Mouse (Mus musculus) brain, embryonic 18.5 days (tissue): Measurements from ENCODE around the gene Cacna1g.
"Not testable (repeated sequence)": the region's sequence is repeated elsewhere in the genome, so short reads cannot be mapped to it uniquely, and the experiment has no call there.

Source experiments
- DNase-seq: peaks from one replicate; pipeline ENCODE4 v3.0.0-alpha.2; 2012; ENCODE audit warnings: low read depth, low spot score

The Cacna1g gene

GRCm38 (mm10) chr11:94404178-94404577, 69.8 kb downstream of the Cacna1g start:
- DNase-seq, result no peak

GRCm38 (mm10) chr11:94403757-94404156, 70.2 kb downstream of the Cacna1g start:
- no peak for DNase-seq

- DNase-seq, result no peak
Observed at GRCm38 (mm10) chr11:94402731-94403130, 71.3 kb downstream of the Cacna1g start.

GRCm38 (mm10) chr11:94402029-94402428, 72.0 kb downstream of the Cacna1g start:
- DNase-seq, result not testable (repeated sequence)

GRCm38 (mm10) chr11:94400996-94401395, 73.0 kb downstream of the Cacna1g start:
- no peak for DNase-seq

DNA sequence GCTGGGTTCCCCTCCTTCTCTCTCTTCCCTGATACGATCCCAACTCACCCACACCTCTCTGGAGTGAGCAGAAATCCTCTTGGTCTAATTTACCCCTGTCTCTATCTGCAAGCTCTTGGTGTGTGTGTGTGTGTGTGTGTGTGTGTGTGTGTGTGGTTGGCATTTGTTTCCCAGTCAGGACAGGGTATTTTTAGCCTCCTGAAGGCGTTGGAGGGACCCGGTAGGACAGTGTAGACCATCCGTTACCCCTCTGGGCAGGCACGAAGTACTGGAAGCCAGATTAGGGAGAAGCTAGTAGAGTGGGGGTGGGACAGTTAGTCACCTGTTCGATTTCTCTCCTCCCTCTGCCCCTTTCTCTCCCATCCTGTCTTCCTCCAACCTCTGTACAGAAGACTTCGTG, 79.9 kb downstream of the Cacna1g start:
- no peak for DNase-seq

DNA sequence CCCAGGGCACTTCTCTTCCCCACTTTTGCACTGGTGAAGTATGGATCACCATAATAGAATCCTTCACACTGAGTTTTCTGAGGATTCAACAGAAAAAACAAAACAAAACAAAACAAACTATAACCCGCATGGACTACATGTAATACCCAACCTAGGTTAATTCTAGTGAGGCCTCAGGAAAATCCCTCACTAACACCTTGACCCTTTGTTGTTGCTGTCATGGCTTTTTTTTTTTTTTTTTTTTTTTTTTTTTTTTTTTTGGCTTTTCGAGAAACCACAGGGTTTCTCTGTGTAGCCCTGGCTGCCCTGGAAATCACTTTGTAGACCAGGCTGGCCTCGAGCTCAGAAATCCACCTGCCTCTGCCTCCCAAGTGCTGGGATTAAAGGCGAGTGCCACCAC, 80.5 kb downstream of the Cacna1g start:
- not testable (repeated sequence) for DNase-seq

DNA sequence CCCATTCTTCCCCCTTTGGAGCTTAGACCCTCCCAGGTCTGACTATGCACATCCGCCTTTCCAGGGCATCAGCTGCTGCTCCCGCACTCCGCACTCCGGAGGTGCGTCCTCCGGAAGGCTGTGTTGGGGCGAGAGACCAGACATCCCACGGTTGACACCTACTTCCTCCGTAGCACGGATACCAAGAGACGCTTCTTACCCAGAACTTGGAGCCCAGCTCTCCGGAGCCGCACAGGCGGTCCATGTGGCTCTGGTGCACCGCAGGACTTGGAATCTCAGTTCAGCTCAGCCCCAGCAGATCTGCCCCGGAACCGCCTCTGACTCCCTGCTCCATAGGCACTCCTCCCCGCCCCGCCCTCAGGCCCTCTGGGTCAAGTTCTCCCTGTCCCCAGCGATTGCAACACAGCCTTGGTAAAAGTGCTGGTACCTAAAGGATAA, 81.3 kb downstream of the Cacna1g start, which contains the start of gene Abcc3:
Gene Abcc3, minus strand, starts transcription at position 326 of the 438 bp plus-strand sequence.
- DNase-seq, result no peak

DNA sequence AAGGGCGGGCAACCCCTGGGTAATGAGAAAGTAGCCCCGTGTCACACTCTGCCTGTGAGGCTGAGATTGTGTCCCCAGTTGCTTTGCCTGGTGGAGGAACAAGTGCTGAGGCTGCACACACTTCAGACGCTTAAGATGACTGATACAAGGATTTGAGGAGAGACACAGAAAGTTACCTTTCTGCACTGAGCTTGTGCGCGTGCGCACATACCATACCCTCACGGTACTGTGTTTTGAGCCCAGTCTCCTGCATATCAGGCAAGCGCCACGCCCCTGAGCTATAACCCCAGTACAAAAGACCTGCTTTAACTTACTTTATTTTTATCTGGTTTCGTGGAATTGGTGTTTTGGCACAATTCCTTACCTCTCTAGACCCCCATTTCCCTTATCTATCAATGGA, 82.3 kb downstream of the Cacna1g start:
- no peak for DNase-seq

GRCm38 (mm10) chr11:94390825-94391224, 83.2 kb downstream of the Cacna1g start:
- no peak for DNase-seq

GRCm38 (mm10) chr11:94389724-94390396, 84.1 kb downstream of the Cacna1g start:
- DNase-seq, result no peak

DNA sequence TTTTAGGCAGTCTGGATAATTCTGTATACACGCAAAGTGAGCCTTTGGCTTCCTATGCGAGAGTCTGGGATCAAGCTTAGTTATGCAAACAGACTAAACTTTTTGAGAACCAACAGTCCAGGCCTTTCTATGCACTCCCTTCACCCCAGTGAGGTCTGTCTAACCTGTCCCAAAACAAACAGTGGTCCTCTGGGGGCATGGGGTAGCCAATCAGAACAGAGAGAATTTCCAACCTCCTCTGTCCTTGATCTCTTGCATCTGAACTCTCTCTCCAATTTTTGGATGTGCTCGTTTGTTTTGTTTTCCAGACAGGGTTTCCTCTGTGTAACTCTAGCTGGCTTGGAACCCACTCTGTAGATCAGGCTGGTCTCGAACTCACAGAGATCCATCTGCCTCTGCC, 85.0 kb downstream of the Cacna1g start:
- DNase-seq, result no peak

DNA sequence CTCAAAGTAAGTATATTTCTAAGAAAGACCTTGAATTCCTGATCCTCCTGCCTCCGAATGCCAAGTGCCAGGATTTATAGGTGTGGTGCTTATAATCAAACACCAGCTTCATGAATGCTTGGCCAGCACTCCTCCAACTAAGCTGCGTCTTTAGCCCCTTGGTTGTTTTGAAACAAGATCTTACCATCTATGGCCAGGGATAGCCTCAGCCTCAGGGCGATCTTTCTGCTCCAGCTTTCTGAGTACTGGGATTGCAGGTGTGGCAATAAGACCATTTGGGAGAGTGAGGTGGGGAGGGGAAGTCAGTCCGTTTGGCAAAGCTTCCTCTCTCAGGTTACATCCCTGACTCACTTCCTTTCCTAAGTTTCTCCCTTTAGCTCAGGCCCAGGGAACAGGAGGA, 86.2 kb downstream of the Cacna1g start:
- no peak for DNase-seq

DNA sequence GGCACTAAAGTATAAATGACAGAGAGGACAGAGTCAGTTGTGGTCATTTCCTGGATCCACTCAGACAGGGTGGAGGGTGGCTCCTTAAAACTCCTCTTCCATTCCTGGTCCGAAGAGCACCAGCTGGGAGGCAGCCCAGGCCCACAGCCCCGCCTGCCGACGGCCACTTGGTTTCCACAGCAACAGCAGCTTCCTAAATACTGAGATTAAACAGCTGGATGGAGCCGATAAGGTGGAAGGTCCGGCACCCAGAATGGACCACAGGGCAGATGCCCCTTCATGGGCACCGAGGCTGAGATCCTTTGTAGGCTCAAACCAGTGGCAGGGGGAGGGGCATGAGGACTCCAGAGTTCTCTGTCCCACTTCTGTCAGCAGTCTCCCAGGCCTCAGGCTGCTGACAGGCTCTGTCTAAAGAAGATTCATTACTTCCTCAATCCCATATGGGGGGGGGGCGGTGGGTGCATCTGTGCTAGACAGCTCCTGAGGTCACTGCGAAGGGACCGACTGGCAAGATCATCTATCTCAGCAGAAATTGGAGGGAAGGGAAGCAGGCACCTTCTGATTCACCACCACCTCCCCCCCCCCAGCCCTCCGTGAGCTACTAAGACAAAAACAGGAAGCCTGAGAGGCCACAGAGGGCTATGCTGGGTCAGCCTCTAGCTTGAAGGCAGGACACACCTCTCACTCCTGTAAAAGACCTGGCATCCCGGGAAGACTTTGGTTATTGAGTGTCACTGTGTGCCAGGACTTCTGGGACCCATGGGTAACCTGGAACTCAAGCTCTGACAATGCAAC, 87.8 kb downstream of the Cacna1g start:
- DNase-seq, result no peak

DNA sequence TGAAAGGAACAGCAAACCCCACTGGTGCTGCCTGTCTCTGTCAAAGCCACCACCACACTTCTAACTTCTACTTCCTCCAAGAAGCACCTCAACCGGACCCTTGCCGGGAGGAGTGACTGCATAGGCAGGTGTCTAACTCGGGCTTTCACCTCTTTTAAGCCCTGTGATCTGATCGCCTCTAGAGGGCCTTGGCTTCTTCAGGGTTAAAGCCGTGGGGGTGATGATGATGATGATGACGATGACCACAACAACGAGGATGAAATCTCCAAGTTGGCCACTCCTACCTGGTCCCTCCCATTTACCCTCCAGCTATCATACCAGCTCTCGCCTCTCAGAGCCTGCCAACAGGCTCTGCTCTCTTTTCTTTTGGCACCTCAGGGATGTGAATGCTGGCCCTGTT, 94.3 kb downstream of the Cacna1g start:
- no peak for DNase-seq

GRCm38 (mm10) chr11:94379061-94379460, 94.9 kb downstream of the Cacna1g start:
- DNase-seq, result no peak

GRCm38 (mm10) chr11:94374276-94374948, 99.6 kb downstream of the Cacna1g start:
- DNase-seq, result no peak

- no peak for DNase-seq
Observed at GRCm38 (mm10) chr11:94370809-94371208, 103.2 kb downstream of the Cacna1g start.

DNA sequence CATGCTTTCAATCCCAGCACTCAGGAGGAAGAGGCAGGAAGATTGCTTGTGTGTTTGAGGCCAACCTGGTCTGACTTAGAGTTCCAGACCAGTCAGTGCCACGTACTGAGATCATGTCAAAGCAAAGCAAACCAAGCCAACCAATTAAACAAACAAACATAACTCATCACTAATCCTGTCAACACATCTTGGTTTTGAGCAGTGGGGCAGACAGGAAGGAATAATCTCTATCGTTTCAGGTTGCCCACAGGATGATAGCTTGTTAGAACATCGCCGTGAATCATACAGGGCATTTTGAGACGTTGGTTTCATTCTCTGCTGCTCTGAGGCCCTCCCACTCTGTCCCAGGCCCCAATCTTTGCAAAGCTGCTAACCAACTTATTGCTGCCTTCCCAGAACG, 104.0 kb downstream of the Cacna1g start:
- no peak for DNase-seq

GRCm38 (mm10) chr11:94365340-94365739, 108.7 kb downstream of the Cacna1g start:
- DNase-seq, result no peak

- no peak for DNase-seq
Observed at GRCm38 (mm10) chr11:94363690-94364089, 110.3 kb downstream of the Cacna1g start.

GRCm38 (mm10) chr11:94362101-94362500, 111.9 kb downstream of the Cacna1g start:
- no peak for DNase-seq
